Mouse (Mus musculus) olfactory bulb, adult 2 months (tissue): ENCODE data around the gene Zscan18. TPM values are rescaled to one million over a fixed set of nuclear protein-coding genes. Genes with fewer than 3 reads are reported as not detected.
A peak's percentile ranks its signal among the peaks of the same experiment; 100 is the strongest.
"Not testable (repeated sequence)": the region's sequence is repeated elsewhere in the genome, so short reads cannot be mapped to it uniquely, and the experiment has no call there.

Experiments
- H3K27ac ChIP-seq: fragments of 200-500 bp; 2 replicates; pipeline ENCODE4 v1.5.1; 2012; ENCODE audit warnings: low read depth, low read length; ENCODE audit not compliant: insufficient read depth
- H3K4me1 ChIP-seq: fragments of 200-500 bp; 2 replicates; pipeline ENCODE4 v1.6.1; 2012; ENCODE audit warnings: low read length; ENCODE audit not compliant: control insufficient read depth, insufficient read depth
- H3K4me3 ChIP-seq: fragments of 200-500 bp; 2 replicates; pipeline ENCODE4 v1.5.1; 2012; ENCODE audit warnings: mild to moderate bottlenecking, low read depth, low read length, moderate library complexity; ENCODE audit not compliant: insufficient read depth
- CTCF ChIP-seq: fragments of 200-500 bp; IDR thresholded peaks from 2 replicates; pipeline ENCODE4 v1.5.1; 2012; ENCODE audit warnings: low read depth, mild to moderate bottlenecking, low read length, moderate library complexity; ENCODE audit not compliant: insufficient read depth
- POLR2A ChIP-seq: fragments of 200-500 bp; IDR thresholded peaks from 2 replicates; pipeline ENCODE4 v1.6.1; 2012; ENCODE audit warnings: mild to moderate bottlenecking, low read depth, low read length, moderate library complexity; ENCODE audit not compliant: insufficient read depth
- WGBS: fragments of 180-500 bp; shearing (Covaris S2); methylation state at CpG from one replicate; pipeline ENCODE4 v1.1.7; 2018; 5-methylcytosine and 5-hydroxymethylcytosine counted together
- polyA plus RNA-seq: library from polyadenylated mRNA; stranded (reverse); fragments of >200 nt; gene quantifications from 2 replicates; pipeline ENCODE4 v1.2.4, GENCODE M21; 2012; ENCODE audit warnings: low replicate concordance; ENCODE audit not compliant: missing spikeins, insufficient read depth, insufficient read length

Zscan18 gene
- polyA plus RNA-seq, 1 experiment = not detected

GRCm38 (mm10) chr7:12797971-12798370 is 5.5 kb downstream of the Zscan18 start:
- Histone ChIP-seq H3K27ac (no peak overlapping the region), H3K4me3 (no peak overlapping the region), H3K4me1 (no peaks in the 10 kb centered on the region)
- no peak for TF ChIP-seq POLR2A
- TF ChIP-seq CTCF = no peak
- WGBS = 74% methylated on average over 2 of the region's 2 CpGs

- H3K4me1 ChIP-seq, H3K27ac ChIP-seq, H3K4me3 ChIP-seq: not testable (repeated sequence)
- WGBS = 85% methylated on average over 11 of the region's 11 CpGs
Observed at GRCm38 (mm10) chr7:12792624-12793023, 10.8 kb downstream of the Zscan18 start.

- H3K4me1 ChIP-seq = no peaks in the 10 kb centered on the region
- H3K27ac ChIP-seq = no peak overlapping the region
- WGBS = 12% methylated on average over 5 of the region's 5 CpGs
- H3K4me3 ChIP-seq = no peak overlapping the region
- no peak for TF ChIP-seq POLR2A
- no peak for TF ChIP-seq CTCF
Observed at GRCm38 (mm10) chr7:12788025-12788424, 15.4 kb downstream of the Zscan18 start.

GRCm38 (mm10) chr7:12787333-12787732 is 16.1 kb downstream of the Zscan18 start:
- H3K4me3 ChIP-seq = no peak overlapping the region
- no peaks in the 10 kb centered on the region for H3K4me1 ChIP-seq
- TF ChIP-seq CTCF = no peak
- no peak for TF ChIP-seq POLR2A
- WGBS = 46% methylated on average over 6 of the region's 6 CpGs
- H3K27ac ChIP-seq = no peak overlapping the region

GRCm38 (mm10) chr7:12780151-12780830 is 23.1 kb downstream of the Zscan18 start:
- peak overlapping the region; percentile 87 for H3K4me3 ChIP-seq
- TF ChIP-seq POLR2A (no peak), CTCF (no peak)
- under 1% methylated on average over 57 of the region's 57 CpGs for WGBS
- H3K27ac ChIP-seq = peak overlapping the region; percentile 35; the same call in 1 of the 2 replicates
- H3K4me1 ChIP-seq = peaks cover 11% of the 10 kb centered on the region; the same call in 1 of the 2 replicates

GRCm38 (mm10) chr7:12779782-12780150 is 23.7 kb downstream of the Zscan18 start:
- Histone ChIP-seq H3K27ac (no peak overlapping the region), H3K4me1 (peaks cover 11% of the 10 kb centered on the region; the same call in 1 of the 2 replicates), H3K4me3 (peak overlapping the region; percentile 87)
- 19% methylated on average over 10 of the region's 10 CpGs for WGBS
- no peak for TF ChIP-seq POLR2A
- no peak for TF ChIP-seq CTCF

GRCm38 (mm10) chr7:12779141-12779540 is 24.3 kb downstream of the Zscan18 start:
- no peak overlapping the region for H3K27ac ChIP-seq
- peaks cover 11% of the 10 kb centered on the region; the same call in 1 of the 2 replicates for H3K4me1 ChIP-seq
- H3K4me3 ChIP-seq = no peak overlapping the region
- TF ChIP-seq CTCF (no peak), POLR2A (no peak)
- 78% methylated on average over 5 of the region's 5 CpGs for WGBS

GRCm38 (mm10) chr7:12774606-12775005 is 28.8 kb downstream of the Zscan18 start:
- TF ChIP-seq CTCF (no peak), POLR2A (no peak)
- H3K27ac ChIP-seq = no peak overlapping the region
- WGBS = 60% methylated on average over 1 of the region's 1 CpGs

GRCm38 (mm10) chr7:12774111-12774510 is 29.3 kb downstream of the Zscan18 start:
- 68% methylated on average over 9 of the region's 9 CpGs for WGBS
- Histone ChIP-seq H3K27ac (no peak overlapping the region), H3K4me3 (no peak overlapping the region), H3K4me1 (no peaks in the 10 kb centered on the region)
- TF ChIP-seq CTCF = no peak
- TF ChIP-seq POLR2A = no peak

More at GRCm38 (mm10) chr7:12774606-12775005, 28.8 kb downstream of the Zscan18 start:
- H3K4me1 ChIP-seq = peaks cover 3% of the 10 kb centered on the region; the same call in 1 of the 2 replicates
- H3K4me3 ChIP-seq = no peak overlapping the region

- TF ChIP-seq CTCF (no peak), POLR2A (no peak)
- H3K27ac ChIP-seq = no peak overlapping the region
- 77% methylated on average over 24 of the region's 24 CpGs for WGBS
- H3K4me3 ChIP-seq = peak overlapping the region; percentile 26; the same call in 1 of the 2 replicates
- H3K4me1 ChIP-seq = no peaks in the 10 kb centered on the region
Observed at GRCm38 (mm10) chr7:12749431-12750198, 53.8 kb downstream of the Zscan18 start.
